Mouse (Mus musculus): ENCODE measurements around the gene Slc35f6.

Slc35f6 gene

DNA sequence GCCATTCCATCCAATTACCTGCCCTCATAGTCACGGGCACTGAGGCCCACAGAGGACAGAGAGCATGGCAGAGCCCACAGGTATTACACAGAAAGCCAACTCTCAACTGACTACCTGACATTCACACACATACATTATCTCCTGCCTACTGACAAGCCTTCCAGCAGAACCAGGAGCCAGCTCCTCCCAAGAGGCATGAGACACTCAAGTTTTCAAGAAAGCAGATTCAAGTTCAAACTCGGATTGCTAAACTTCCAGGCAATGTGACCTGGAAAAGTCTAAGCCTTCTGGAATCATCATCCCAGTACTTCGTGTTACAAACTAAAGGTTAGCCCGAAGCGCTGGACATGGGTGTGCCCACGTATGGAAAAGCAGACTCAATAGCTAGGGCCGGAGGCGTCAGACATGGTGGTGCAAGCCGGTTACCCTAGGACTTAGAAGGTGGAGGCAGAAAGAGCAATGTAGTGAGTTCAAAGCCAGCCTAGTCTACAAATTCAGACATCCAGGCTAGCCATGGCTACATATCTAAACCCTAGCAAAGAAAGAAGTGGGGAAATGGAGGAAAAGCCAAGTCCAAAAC lies 26.4 kb upstream of the Slc35f6 start:
- DNase-seq (ENCODE audit: low spot score) = no peak

DNA sequence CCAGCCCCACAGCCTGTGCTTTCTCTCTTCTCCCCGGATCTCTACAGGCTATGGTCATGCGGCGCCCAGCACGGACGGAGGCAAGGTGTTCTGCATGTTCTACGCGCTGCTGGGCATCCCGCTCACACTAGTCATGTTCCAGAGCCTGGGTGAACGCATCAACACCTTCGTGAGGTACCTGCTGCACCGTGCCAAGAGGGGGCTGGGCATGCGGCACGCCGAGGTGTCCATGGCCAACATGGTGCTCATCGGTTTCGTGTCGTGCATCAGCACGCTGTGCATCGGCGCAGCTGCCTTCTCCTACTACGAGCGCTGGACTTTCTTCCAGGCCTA lies 25.9 kb upstream of the Slc35f6 start:
- DNase-seq (ENCODE audit: low spot score) = no peak

DNA sequence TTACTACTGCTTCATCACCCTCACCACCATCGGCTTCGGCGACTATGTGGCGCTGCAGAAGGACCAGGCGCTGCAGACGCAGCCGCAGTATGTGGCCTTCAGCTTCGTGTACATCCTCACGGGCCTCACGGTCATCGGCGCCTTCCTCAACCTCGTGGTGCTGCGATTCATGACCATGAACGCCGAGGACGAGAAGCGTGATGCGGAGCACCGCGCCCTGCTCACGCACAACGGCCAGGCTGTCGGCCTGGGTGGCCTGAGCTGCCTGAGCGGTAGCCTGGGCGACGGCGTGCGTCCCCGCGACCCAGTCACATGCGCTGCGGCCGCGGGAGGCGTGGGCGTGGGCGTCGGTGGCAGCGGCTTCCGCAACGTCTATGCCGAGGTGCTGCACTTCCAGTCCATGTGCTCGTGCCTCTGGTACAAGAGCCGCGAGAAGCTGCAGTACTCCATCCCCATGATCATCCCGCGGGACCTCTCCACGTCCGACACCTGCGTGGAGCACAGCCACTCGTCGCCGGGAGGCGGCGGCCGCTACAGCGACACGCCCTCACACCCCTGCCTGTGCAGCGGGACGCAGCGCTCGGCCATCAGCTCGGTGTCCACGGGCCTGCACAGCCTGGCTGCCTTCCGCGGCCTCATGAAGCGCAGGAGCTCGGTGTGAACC lies 25.4 kb upstream of the Slc35f6 start:
- peak; percentile 38 for DNase-seq (ENCODE audit: low spot score)

DNA sequence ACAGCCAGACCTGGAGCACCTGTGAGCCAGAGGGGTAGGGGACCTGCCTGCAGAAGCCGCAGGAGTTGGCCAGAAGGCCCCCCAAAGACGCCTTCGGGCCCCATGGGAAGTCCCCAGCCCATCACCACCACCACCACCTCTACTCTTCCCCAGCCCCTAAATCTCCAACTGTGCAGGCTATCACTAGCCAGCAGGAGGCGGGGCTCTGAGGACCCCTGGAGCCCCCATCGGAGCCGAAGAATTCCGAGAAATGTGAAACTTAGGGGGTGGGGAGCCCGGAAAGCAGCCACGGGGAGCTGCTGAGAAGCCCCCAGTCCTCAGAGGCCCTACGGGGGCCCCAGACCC lies 24.9 kb upstream of the Slc35f6 start:
- no peak for DNase-seq (ENCODE audit: low spot score)

DNA sequence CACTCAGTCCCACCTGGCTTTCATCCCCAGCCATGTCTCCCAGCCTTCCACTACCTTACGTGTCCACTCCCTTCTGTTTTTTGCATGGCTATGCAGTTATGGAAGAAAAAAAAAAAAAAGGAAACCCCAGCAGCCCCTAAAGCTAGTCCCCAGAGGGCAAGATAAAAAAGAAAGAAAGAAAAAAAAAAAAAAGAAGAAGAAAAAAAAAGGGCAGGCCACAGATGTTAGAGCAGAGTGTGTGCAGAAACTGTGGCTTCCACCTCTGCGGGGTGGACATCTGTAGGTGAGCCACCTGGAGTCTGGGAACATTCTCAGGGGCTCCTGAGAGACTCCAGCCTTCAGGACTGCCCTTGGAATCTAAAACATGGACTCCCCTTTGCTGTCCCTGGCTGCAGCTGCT lies 24.4 kb upstream of the Slc35f6 start:
- DNase-seq (ENCODE audit: low spot score) = no peak

DNA sequence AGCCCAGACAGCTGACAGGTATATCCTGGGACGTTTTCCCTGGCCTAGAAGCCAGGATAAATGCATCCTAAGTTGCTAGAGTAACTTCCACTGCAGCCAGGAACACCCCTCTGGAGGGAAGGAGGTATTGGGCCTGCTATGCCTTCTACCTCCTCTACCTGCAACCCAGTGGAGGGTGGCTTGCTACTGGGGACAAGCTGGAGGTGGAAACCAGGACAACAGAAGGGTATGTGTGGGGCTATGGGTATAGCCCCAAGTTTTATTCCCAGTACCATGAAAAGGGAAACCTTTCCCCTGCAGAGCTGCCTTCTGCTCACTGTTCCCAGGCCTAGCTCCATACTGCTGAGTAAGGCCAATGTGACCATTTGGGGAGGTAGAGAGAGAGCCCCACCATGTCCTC lies 23.4 kb upstream of the Slc35f6 start:
- DNase-seq (ENCODE audit: low spot score) = no peak

DNA sequence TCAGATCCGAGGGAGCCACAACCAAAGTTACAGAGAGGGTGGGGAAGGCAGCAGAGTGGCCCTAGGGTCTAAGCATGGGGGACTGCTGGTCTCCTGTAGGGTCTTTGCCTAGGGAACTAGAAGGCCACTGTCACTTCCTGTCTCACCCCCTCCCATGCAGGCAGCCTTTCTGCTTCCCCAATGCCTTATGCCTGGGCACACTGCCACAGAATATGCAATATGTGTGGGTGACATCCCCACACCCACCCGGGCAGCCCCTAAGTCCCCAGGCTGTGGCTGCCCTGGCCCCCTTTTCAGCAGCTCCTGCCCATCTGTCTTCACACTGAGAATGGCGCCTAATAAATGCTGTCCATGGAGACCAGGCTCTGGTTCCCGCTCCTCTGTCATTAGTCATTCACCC lies 22.8 kb upstream of the Slc35f6 start:
- DNase-seq (ENCODE audit: low spot score) = no peak

DNA sequence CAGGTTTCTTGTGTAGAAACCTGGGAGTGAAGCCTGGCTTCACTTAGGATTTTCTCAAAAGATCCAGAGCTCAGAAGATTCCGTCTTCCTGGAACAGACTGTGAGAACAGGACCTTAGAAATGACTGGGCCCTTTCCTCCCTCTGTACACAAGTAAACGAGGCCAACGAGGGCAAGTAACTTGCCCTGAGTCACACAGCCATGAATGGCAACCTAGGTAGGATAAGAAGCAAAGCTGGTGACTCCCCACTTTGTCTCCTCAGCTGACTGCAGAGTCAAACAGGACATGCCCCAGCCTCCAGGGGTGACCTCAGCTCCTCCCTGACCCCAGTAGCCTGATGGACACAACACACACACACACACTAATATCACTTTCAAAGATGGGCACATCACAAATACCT lies 22.4 kb upstream of the Slc35f6 start:
- DNase-seq (ENCODE audit: low spot score) = no peak

DNA sequence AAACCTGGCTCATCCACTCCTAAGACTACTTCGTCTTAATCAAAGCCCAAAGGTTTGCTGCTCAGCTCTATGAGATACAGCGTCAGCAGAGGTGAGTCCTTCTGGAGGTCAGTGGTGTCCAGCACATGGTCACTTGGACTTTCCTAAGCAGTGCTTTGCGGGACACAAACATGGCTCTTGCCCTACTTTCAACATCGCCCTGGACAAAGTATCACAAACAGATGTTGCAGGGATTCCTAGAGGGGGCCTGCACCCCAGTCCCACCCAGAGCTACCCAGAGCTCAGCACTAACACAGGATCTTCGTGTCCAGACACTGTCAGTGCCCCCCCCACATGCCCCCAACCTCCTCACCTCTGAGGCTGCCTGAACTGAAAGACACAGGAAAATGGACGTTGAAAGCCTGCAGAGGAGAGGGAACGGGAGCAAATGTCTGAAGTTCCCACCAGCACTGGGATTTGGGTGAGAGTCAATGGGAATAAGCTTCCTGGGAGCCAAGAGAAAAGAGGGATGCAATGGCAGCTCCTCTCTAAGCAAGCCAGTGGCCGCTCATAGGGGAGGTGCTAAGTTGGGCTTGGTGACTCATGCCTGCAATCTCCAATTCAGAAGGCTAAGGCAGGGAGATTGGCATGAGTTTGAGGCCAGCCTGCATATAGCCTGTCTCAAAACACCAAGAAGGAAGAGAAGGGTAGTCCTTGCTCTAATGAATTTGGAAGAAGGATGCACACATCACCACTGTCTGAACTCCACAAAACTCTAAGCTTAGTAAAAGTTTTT lies 21.2 kb upstream of the Slc35f6 start:
- DNase-seq (ENCODE audit: low spot score) = no peak

DNA sequence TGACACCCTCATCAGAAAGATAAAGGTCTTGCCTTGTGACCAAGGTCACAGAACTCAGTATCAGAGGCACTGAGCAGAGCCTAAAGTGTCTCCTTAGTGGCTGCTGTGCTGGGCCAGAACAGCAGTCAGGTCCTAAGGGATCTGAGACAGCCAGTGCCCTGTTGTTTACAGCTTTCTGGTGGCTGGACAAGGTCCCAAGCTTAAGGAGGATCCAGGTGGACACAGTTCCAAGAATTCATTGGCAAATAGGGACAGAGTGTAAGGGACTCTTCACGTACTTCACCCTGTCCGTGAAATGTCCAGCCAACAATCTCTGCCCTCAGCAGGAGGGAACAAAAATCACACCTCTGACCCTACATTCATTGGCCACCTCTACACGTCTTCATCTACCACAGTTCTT lies 19.2 kb upstream of the Slc35f6 start:
- DNase-seq (ENCODE audit: low spot score) = no peak

DNA sequence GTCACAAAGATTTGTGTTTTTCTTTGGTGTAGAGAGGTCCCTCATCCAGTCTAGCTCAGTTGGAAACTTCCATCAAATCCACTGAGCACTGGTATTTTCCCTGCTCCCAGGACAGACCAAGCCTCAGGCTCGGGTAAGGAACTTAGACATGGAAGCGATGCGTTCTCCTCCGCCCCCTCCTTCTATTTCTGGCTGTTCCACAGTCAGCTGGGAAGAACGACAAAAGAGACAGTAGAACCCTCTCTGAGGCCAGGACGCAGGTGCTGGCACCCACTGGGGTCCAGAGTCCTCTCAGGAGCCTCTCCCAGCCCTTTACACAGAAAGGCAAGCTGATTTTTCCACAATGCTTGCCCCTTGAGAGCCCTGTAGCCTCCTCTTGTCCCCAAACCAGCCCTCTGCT lies 17.3 kb upstream of the Slc35f6 start:
- no peak for DNase-seq (ENCODE audit: low spot score)

DNA sequence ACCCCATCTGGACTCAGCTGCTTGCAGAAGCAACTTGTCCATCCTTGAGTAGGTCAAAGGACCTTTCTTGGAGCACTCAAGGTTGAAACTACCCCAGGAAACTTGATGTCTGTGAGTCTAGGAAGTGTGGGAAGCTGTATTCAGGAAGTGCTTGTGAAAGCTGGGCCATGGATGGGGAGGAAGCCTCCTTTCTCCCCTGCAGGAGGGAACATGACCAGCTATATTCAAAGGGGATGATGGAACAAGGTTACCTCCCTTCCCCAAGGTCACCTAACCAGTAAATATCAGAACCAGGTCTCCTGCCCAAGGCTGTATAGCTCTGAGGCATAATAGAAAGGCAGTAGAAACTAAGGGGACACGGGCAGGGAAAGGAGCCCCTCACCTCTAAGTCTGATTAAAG lies 15.6 kb upstream of the Slc35f6 start:
- no peak for DNase-seq (ENCODE audit: low spot score)

DNA sequence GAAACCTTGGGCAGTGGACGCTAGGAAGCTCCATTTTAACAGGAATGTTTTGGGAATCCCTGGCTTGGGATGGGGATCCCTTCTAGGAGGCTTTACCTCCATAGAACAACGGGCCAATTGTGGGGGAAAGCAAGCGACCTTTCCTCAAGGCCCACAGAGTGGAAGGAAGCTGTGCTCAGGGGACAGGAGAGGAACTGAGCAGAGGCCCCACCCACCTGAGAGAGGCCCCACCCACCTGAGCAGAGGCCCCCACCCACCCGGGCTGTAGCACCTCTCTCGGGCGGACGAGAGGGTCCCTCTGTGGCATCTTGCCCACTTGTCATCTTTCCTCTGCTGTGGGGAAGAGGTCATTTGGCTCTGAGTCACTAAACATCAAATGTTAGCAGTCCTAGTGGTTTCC lies 10.7 kb upstream of the Slc35f6 start:
- no peak for DNase-seq (ENCODE audit: low spot score)

DNA sequence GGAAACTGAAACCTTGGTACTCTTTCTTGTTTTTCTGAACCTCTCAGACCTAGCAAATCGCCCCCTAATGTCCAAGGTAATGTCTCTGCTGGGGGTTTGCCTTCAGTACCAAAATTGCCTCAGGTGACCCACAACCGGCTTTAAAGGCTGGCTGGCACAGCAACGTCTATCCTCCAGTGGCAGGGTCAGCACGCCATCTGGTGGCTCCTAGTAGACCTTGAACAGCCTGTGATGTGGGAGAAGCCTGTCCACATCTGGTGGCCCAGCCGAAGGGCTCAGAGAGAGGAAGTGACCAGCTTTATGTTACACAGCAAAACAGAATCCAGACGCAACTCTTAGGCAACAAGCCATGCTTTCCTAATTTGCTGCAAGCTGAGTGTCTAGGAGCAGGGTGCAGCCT lies 9.7 kb upstream of the Slc35f6 start:
- peak; percentile 84 for DNase-seq (ENCODE audit: low spot score)

DNA sequence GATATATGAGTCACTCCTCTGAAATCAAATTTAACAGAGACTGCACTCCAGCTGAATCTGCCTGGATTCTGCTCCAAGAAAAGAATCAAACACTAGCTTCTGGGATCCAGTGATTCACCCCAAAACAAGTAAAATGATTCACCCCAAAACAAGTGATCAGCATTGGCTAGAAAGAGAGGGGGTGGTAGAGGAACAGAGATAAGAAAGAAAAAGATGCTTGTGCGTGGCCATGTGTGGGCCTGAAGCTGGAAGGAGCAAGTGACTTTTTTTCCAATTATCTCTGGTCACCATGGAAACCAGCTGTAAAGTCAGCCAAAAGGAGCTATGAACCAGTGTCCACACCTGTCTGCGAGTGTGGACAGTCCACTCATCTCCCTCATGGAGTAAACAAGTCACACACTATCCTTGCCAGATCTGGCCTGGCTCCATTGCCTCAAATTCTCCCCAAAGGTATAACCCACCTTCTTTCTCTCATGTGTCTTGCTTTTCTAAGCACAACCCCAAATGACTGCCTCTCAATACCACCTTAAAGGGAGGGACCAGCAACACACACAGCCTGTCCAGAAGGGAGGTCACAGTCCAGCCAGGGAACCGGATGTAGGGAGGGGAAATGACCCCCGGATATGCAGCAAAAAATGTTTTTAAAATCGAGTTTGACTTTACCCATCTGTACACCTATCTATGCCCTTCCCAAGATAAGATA lies 4.1 kb upstream of the Slc35f6 start:
- no peak for DNase-seq (ENCODE audit: low spot score)

DNA sequence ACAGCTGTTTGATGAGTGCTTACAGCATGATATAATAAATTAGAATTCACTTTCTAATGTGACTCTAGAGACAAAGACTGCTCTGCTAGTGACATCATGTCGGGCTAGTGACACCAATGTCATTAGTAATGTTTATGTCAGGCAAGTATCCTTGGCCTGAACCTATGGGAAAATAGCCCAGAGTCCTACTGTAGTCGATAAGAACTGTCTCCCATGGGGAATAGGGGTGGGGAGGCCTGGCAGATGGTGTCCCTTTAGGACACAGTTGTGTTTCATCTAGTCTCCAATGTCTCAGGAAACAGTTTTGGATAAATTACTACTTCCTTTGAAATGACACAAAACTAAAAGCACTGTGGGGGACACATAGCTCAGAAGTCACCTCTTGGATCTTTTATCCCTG lies 1.7 kb upstream of the Slc35f6 start:
- no peak for DNase-seq (ENCODE audit: low spot score)

DNA sequence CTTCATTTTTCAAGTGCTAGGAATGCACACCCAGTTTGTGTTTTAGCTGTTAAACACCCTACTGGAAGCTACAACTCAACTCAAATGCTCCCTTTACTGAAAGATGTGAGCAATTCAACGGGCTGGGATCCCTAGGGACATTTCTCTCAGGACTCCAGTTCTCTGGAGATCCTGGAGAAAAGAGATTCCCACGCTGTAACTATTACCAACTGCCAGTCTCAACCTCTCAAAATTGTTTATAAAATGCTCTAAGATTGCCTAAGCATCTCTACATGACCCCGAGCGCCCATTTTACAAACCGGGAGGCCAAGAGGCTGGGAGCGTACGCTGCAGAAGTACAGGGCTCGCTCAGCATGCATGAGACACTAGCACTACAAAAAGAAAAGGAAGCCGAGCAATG lies 337 bp upstream of the Slc35f6 start:
- DNase-seq (ENCODE audit: low spot score) = no peak

DNA sequence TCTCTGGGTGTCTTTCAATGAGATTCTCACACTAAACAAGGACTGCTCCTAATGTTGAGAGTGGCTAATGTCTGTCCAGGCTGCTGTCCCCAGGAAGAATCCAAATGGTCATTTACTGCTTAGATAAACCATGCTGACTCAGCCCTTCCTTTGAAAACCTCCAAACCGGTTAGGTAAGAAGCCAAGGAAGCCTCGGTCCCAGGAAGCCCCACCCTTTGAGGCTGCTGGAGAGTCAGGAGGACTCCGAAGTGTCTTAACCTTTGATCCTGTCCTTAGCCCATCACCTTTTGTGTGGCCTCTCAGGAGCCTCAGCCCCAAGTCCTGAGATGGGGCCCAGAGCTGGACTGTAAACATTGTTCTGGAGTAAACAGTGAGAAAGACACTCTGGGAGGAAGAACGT lies 1.8 kb downstream of the Slc35f6 start:
- DNase-seq (ENCODE audit: low spot score) = no peak

DNA sequence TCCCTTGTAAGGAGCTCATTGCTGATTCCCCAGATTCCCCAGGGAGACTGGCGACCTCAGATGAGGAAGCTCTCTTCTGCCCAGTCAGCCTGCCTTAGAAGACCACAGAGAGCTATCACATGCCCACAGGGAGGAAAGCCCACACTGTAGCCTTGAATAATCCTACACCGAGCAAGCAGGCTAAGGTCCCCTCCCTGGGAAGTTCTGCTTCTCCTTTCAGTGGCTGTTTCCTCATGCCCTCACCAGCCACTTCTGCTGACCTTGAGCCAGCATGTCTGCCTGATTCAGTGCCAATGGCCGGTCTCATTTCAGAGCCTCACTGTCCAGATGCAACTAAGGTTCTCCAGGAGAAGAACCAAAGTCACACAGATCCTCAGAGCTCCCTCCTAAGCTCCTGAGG lies 3.0 kb downstream of the Slc35f6 start:
- peak; percentile 27 for DNase-seq (ENCODE audit: low spot score)

DNA sequence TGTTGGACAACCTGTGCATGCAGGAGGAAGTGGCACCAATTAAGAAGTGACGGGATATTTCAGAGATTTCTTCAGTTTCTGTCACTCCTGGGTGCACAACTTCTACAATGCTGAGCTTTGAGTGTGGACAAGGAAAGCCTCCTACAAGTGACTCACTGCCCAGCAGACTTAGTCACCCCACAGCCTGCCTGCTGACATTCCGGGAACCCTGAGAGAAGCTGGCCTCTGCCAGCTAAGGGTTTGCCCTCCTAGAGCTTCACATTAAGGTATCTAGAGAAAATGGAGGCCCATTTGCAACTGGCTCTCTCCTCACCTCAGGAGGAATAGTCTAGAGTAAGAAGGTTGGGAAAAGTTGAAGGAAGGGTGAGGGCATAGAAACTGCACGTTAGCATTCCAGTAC lies 3.8 kb downstream of the Slc35f6 start:
- no peak for DNase-seq (ENCODE audit: low spot score)

DNA sequence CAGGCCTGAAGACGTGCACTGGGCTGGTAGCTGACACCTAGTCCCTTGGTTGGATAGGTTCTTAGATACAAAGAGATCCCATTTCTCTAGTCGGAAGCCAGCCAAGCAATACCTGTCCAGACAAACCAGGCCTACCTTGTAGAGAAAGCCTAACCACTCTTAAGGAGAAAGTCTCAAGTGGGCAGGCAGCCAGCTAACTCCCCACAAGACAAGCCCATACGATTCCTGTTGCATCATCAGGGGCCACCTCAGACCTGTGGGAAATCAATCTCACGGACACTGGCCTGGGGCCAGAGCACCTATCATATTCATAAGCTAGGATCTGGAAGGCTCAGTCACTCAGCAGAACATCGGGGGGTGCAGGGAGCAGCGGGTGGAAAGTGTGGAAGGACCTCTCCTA lies 5.5 kb downstream of the Slc35f6 start:
- DNase-seq (ENCODE audit: low spot score) = no peak

DNA sequence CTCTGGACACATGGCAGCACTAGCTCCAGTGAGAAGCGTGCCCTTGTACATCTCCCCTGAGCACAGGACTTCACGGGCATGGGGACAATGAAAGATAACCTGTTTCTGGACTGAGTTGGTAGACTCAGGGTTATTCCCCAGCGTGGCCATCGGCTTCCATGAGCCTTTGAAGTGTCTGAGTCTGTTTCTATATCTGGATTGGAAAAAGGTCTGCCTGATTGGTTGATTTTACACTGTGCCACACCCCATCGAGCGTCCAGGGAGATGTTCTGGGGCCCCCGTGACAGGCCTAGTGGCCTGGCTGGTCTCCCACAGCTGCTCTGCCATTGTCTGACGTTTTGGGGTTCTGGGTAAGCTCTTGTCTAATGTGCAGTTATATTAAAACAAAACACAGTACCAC lies 7.3 kb downstream of the Slc35f6 start:
- no peak for DNase-seq (ENCODE audit: low spot score)

DNA sequence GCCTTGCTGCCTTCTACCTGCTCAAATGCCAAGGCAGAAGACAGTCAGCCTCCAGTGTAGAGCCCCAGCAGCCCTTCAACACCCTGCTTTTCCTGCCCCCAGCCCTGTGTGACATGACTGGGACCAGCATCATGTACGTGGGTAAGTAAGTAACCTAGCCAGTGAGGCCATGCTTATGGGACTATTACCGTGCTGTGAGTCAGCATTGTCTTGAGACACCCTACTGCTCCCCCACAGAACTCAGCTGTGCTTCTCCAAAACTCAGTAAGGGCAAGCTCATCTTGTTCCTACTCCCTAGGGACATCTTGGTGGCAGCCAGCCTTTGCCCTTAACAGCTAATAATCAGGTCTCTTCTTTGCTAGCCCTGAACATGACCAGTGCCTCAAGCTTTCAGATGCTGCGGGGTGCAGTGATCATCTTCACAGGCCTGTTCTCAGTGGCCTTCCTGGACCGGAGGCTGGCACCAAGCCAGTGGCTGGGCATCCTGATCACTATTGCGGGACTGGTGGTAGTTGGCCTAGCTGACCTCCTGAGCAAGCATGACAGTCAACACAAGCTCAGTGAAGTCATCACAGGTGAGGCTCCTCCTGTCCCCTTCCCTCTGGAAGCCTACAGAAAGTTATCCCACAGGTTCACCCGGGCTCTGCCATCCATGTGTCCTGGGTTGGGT lies 7.9 kb downstream of the Slc35f6 start:
- DNase-seq (ENCODE audit: low spot score) = no peak
